Mouse (Mus musculus): ENCODE results near the gene Olfr979. TPM values are rescaled to one million over a fixed set of nuclear protein-coding genes. Genes with fewer than 3 reads are reported as not detected.
"Not testable (repeated sequence)": the region's sequence is repeated elsewhere in the genome, so short reads cannot be mapped to it uniquely, and the experiment has no call there.

Gene Olfr979
- polyA plus RNA-seq (2014; fragmentation: Nextera tagmentation; extraction: Ambion mirVana): not detected in 2 replicates

DNA sequence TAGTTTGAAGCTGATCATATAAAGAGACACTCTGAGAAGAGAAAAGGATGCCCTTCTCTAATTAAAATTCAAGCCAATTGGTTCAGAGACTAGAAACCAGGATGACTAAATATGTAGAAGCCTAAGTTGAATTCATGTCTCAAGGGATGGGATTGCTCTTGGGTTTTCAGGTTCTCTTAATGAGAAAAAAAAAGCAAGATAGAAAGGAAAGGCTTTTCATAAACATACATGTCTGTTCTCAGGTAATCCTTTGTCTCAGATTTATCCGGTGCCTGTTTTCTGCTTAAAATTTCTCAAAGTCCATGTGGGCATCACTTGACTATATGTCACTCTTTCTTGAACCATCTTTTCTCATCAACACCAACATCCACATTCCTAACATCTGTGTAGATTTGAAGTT is at the start of gene Olfr979:
Gene Olfr979, minus strand, starts transcription at position 101 of the 400 bp plus-strand sequence.
- no peak within 1 kb of the TSS for H3K4me2 ChIP-seq (ENCODE audit: low read depth, severe bottlenecking)
- no peaks in the 10 kb centered on the region for H3K36me3 ChIP-seq (ENCODE audit: control insufficient read depth, insufficient read depth, low read length)
- no peak for ATAC-seq (ENCODE audit: insufficient number of reproducible peaks, low FRiP score, low TSS enrichment, low read depth)
- no peak within 1 kb of the TSS for H3K9ac ChIP-seq (ENCODE audit: low read length)
- 97% methylated on average over 1 of the region's 1 CpGs for WGBS
- no peaks in the 10 kb centered on the region for H3K9me3 ChIP-seq (ENCODE audit: control insufficient read depth, low read length)
- no peaks in the 10 kb centered on the region for H3K27me3 ChIP-seq (ENCODE audit: control insufficient read depth, insufficient read depth, low read length)
- no peak within 1 kb of the TSS for H3K4me3 ChIP-seq (ENCODE audit: low read depth, low read length)
- H3K27ac ChIP-seq (replicated peaks; ENCODE audit: low read depth, low read length): no peak within 1 kb of the TSS
- no peak for DNase-seq (ENCODE audit: low spot score)
- no peaks in the 10 kb centered on the region for H3K4me1 ChIP-seq (ENCODE audit: control insufficient read depth, insufficient read depth, low read length)

DNA sequence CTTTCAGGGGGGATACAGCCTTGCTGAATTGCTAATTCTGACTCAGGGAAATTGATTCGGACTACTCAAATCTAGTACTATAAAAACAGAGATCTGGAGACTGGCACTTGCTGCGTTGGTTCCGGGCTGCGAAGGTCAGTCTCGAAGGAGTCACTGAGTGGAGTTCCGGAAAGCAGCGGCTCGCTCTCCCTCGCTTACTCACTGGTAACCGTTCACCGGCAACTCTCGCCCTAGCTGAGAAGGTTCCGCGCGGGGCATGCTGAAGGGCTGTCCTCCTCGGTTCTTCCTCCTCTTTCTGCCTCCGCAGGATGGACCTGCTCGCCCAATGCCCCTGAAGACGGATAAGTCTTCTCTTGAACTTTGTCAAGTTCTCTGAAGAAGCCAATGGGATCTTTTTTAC is 46.9 kb upstream of the Olfr979 start:
- no peak overlapping the region for H3K4me3 ChIP-seq (ENCODE audit: low read depth, low read length)
- no peak overlapping the region for H3K4me2 ChIP-seq (ENCODE audit: low read depth, severe bottlenecking)
- no peaks in the 10 kb centered on the region for H3K4me1 ChIP-seq (ENCODE audit: control insufficient read depth, insufficient read depth, low read length)
- H3K36me3 ChIP-seq (ENCODE audit: control insufficient read depth, insufficient read depth, low read length): no peaks in the 10 kb centered on the region
- H3K27ac ChIP-seq (replicated peaks; ENCODE audit: low read depth, low read length): no peak overlapping the region
- no peaks in the 10 kb centered on the region for H3K27me3 ChIP-seq (ENCODE audit: control insufficient read depth, insufficient read depth, low read length)
- WGBS: 87% methylated on average over 19 of the region's 19 CpGs
- ATAC-seq (ENCODE audit: insufficient number of reproducible peaks, low FRiP score, low TSS enrichment, low read depth) (no peak), DNase-seq (ENCODE audit: low spot score) (no peak)
- H3K9ac ChIP-seq (ENCODE audit: low read length): no peak overlapping the region
- H3K9me3 ChIP-seq (ENCODE audit: control insufficient read depth, low read length): no peaks in the 10 kb centered on the region

DNA sequence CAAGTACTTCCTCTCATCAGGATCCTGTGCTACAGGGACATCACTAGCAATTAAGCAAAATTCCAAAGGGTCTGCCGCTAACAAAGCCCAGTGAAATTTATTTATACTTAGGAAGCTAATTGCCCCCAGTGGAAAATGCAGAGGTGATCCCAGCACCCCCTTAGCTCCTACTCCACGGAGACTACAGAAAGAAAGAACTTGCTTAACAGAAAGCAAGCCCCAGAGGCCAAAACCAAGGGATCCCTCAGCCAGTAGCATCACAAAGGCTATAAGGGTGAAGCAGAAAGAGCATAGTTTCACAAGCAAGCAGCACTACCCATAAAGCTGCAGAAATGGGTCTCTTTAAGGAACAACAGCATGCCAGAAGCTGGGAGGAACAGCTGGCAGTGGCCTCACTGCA is 17.9 kb upstream of the Olfr979 start, which contains the start of gene Olfr981:
Gene Olfr981, plus strand, starts transcription at position 301 of the 400 bp plus-strand sequence.
- 61% methylated on average over 2 of the region's 2 CpGs for WGBS
- no peak for ATAC-seq (ENCODE audit: insufficient number of reproducible peaks, low FRiP score, low TSS enrichment, low read depth)
- Histone ChIP-seq H3K9me3 (ENCODE audit: control insufficient read depth, low read length) (no peaks in the 10 kb centered on the region), H3K27ac (replicated peaks; ENCODE audit: low read depth, low read length) (no peak within 1 kb of the TSS), H3K4me1 (ENCODE audit: control insufficient read depth, insufficient read depth, low read length) (no peaks in the 10 kb centered on the region), H3K4me2 (ENCODE audit: low read depth, severe bottlenecking) (no peak within 1 kb of the TSS), H3K4me3 (ENCODE audit: low read depth, low read length) (no peak within 1 kb of the TSS), H3K36me3 (ENCODE audit: control insufficient read depth, insufficient read depth, low read length) (no peaks in the 10 kb centered on the region), H3K9ac (ENCODE audit: low read length) (no peak within 1 kb of the TSS), H3K27me3 (ENCODE audit: control insufficient read depth, insufficient read depth, low read length) (no peaks in the 10 kb centered on the region)
- DNase-seq (ENCODE audit: low spot score): no peak

DNA sequence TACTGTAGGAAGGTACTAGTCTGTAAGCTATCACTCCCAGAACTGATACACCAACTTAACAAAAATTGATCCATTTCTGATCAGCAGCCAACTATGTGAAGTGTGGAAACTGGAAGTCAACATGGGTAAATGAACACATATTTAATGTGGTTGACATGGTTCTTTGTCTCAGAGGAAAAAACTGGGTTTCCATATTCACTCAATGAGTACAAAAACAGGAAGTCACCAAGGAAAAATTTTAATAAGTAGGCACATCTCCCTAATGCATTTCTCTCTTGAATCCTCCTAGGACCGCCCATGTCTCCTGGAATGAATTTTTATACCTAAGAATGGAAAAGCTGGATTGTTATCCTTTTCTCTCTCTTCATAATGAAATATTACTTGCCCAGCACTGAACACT is 6.2 kb upstream of the Olfr979 start, which contains the start of gene Olfr980:
Gene Olfr980, minus strand, starts transcription at position 101 of the 400 bp plus-strand sequence.
- WGBS: 85% methylated on average over 1 of the region's 1 CpGs
- Histone ChIP-seq H3K4me3 (ENCODE audit: low read depth, low read length) (no peak within 1 kb of the TSS), H3K36me3 (ENCODE audit: control insufficient read depth, insufficient read depth, low read length) (no peaks in the 10 kb centered on the region), H3K9me3 (ENCODE audit: control insufficient read depth, low read length) (no peaks in the 10 kb centered on the region), H3K4me2 (ENCODE audit: low read depth, severe bottlenecking) (no peak within 1 kb of the TSS), H3K9ac (ENCODE audit: low read length) (no peak within 1 kb of the TSS), H3K4me1 (ENCODE audit: control insufficient read depth, insufficient read depth, low read length) (no peaks in the 10 kb centered on the region), H3K27me3 (ENCODE audit: control insufficient read depth, insufficient read depth, low read length) (no peaks in the 10 kb centered on the region), H3K27ac (replicated peaks; ENCODE audit: low read depth, low read length) (no peak within 1 kb of the TSS)
- ATAC-seq (ENCODE audit: insufficient number of reproducible peaks, low FRiP score, low TSS enrichment, low read depth) (no peak), DNase-seq (ENCODE audit: low spot score) (no peak)

DNA sequence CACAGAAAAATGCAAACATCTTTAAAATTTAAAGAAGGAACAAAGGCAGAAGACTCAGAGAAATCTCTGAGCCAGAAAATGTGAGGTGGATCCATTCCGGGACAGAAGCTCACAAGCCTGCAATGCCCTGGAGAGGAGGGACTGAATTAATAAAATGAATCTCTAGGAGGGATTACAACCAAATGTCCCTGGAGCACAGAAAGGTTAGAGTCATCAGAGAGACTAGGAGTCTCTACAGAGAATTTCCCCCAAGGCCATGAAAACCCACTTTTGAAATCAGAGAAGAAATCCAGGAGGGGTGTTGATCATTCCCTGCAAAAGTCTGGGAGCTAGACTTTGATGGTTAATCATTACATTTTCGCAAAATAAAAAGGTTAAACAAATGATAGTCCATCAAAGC is 11.5 kb downstream of the Olfr979 start, which contains the start of gene Olfr978:
Gene Olfr978, plus strand, starts transcription at position 301 of the 400 bp plus-strand sequence.
- 92% methylated on average over 2 of the region's 2 CpGs for WGBS
- H3K9ac ChIP-seq (ENCODE audit: low read length): no peak within 1 kb of the TSS
- H3K4me1 ChIP-seq (ENCODE audit: control insufficient read depth, insufficient read depth, low read length): no peaks in the 10 kb centered on the region
- DNase-seq (ENCODE audit: low spot score) (no peak), ATAC-seq (ENCODE audit: insufficient number of reproducible peaks, low FRiP score, low TSS enrichment, low read depth) (no peak)
- H3K27me3 ChIP-seq (ENCODE audit: control insufficient read depth, insufficient read depth, low read length): no peaks in the 10 kb centered on the region
- no peak within 1 kb of the TSS for H3K4me2 ChIP-seq (ENCODE audit: low read depth, severe bottlenecking)
- H3K4me3 ChIP-seq (ENCODE audit: low read depth, low read length): no peak within 1 kb of the TSS
- H3K27ac ChIP-seq (replicated peaks; ENCODE audit: low read depth, low read length): no peak within 1 kb of the TSS
- H3K36me3 ChIP-seq (ENCODE audit: control insufficient read depth, insufficient read depth, low read length): no peaks in the 10 kb centered on the region
- H3K9me3 ChIP-seq (ENCODE audit: control insufficient read depth, low read length): no peaks in the 10 kb centered on the region

DNA sequence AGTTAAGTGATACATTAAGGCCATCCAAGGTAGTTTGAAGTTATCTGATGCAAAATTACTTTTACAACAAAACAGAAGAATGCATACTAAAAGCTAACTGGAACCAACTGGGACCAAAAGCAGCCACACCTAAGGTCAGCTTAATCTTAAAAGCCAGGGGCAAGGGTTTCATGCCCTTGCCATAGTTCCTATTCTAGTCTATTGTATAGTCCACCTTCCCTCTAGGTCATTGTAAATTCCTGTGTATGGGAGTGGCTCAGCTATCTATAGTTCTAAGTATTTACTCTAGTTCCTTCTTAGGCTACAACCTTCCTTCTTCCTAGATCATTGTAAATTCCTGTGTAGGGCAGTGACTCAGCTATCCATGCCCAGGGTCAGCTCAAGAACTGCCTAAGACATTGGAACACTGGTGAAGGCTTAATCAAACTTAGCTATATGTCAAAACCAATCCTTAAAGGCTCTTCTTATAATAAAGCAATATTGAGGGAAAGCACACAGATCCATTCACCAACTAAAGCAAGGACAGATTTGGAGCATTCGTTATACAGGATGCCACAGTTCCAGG is 26.6 kb downstream of the Olfr979 start:
- not testable (repeated sequence) for ATAC-seq (ENCODE audit: insufficient number of reproducible peaks, low FRiP score, low TSS enrichment, low read depth); H3K9me3 ChIP-seq (ENCODE audit: control insufficient read depth, low read length)
- WGBS: 95% methylated on average over 1 of the region's 1 CpGs

DNA sequence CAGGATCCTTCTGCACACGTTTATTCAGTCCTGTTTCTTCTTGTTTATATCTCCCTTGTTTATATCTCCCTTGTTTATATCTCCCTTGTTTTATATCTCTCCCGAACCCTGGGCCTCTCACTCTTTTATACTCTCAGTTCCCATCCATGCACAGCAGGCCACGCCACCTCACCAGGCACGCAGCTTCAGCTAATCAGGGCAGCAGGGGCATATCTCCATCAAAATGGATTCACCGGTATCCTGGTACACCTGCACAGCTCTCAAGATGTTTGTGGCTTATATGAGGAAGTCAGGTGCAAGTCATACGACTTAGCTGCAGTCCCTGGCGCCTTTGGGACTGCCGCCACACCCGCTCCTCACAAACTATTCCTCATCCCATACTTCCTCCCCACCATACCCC is 42.2 kb downstream of the Olfr979 start, which contains the start of gene Olfr976:
Gene Olfr976, minus strand, starts transcription at position 101 of the 400 bp plus-strand sequence.
- H3K9me3 ChIP-seq (ENCODE audit: control insufficient read depth, low read length); DNase-seq (ENCODE audit: low spot score); H3K4me1 ChIP-seq (ENCODE audit: control insufficient read depth, insufficient read depth, low read length); H3K4me2 ChIP-seq (ENCODE audit: low read depth, severe bottlenecking); H3K4me3 ChIP-seq (ENCODE audit: low read depth, low read length); H3K27me3 ChIP-seq (ENCODE audit: control insufficient read depth, insufficient read depth, low read length); ATAC-seq (ENCODE audit: insufficient number of reproducible peaks, low FRiP score, low TSS enrichment, low read depth); H3K9ac ChIP-seq (ENCODE audit: low read length); H3K36me3 ChIP-seq (ENCODE audit: control insufficient read depth, insufficient read depth, low read length); H3K27ac ChIP-seq (replicated peaks; ENCODE audit: low read depth, low read length): not testable (repeated sequence)
- 85% methylated on average over 6 of the region's 9 CpGs for WGBS

More for the DNA sequence above, 26.6 kb downstream of the Olfr979 start:
- not testable (repeated sequence) for H3K9ac ChIP-seq (ENCODE audit: low read length); DNase-seq (ENCODE audit: low spot score); H3K27me3 ChIP-seq (ENCODE audit: control insufficient read depth, insufficient read depth, low read length); H3K4me2 ChIP-seq (ENCODE audit: low read depth, severe bottlenecking); H3K4me3 ChIP-seq (ENCODE audit: low read depth, low read length); H3K36me3 ChIP-seq (ENCODE audit: control insufficient read depth, insufficient read depth, low read length); H3K4me1 ChIP-seq (ENCODE audit: control insufficient read depth, insufficient read depth, low read length); H3K27ac ChIP-seq (replicated peaks; ENCODE audit: low read depth, low read length)

DNA sequence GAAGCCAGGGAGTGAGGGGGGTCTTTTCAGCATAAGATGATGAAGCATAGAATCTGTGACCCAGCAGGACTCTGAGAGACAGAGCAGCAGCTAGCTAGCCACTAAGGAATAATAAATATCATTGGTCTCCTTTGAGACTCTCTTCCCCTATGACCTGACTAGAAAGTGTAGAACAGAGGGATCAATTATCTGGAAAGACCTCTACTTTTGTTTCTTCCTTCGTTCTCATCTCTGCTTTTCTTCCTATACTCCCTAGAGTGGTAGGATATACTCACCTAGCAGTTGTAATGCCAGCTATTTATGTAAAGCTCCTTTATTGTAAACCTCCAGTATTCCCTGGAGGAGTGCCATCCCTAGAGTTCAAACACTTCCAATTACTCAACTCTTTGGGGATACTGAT is 51.3 kb downstream of the Olfr979 start, which contains the start of gene Olfr975:
Gene Olfr975, minus strand, starts transcription at position 101 of the 400 bp plus-strand sequence.
- Histone ChIP-seq H3K4me2 (ENCODE audit: low read depth, severe bottlenecking) (no peak within 1 kb of the TSS), H3K9me3 (ENCODE audit: control insufficient read depth, low read length) (no peaks in the 10 kb centered on the region), H3K27me3 (ENCODE audit: control insufficient read depth, insufficient read depth, low read length) (no peaks in the 10 kb centered on the region), H3K4me3 (ENCODE audit: low read depth, low read length) (no peak within 1 kb of the TSS), H3K36me3 (ENCODE audit: control insufficient read depth, insufficient read depth, low read length) (no peaks in the 10 kb centered on the region), H3K4me1 (ENCODE audit: control insufficient read depth, insufficient read depth, low read length) (no peaks in the 10 kb centered on the region), H3K9ac (ENCODE audit: low read length) (no peak within 1 kb of the TSS), H3K27ac (replicated peaks; ENCODE audit: low read depth, low read length) (no peak within 1 kb of the TSS)
- 65% methylated on average over 1 of the region's 1 CpGs for WGBS
- no peak for DNase-seq (ENCODE audit: low spot score)
- no peak for ATAC-seq (ENCODE audit: insufficient number of reproducible peaks, low FRiP score, low TSS enrichment, low read depth)
